Mouse (Mus musculus): ENCODE results near the gene Tmem106c.
A peak's percentile ranks its signal among the peaks of the same experiment; 100 is the strongest.

Gene Tmem106c

DNA sequence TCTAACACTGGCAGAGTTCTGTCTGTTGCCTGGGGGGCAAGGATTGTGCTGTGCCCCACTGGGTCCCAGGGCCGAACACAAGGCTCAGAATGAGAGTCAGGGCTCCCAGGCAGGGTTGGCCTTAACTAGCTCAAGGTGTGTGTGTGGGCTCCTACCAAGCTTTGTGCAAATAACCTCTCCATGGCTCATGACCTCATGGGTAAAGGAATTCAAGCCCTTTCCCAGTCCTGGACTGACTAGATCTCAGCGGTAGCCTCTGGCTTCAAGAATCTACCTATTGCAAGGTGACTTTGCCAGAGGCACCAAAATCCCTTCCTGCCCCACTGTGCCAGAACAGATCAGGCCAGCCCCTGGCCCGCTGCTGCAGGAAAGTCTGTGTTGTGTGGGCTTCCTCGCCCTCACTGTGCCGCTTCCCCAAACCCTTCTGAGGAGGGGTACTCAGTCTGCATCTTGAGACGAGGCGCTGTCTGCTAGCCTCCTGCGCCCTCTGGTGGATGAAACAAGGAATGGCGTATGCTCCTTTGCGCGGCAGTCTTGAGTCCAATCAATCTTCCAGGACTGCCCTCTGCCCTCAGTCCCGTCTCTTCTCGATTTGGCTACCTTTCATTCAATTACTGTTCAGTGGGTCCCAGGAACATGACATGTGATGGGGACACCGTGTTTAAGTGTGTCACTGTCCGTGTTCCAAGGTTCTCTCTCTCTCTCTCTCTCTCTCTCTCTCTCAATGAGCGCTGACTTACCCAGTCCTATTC is 11.7 kb upstream of the Tmem106c start:
- peak; percentile 33 for DNase-seq (ENCODE audit: low read depth, low spot score)

DNA sequence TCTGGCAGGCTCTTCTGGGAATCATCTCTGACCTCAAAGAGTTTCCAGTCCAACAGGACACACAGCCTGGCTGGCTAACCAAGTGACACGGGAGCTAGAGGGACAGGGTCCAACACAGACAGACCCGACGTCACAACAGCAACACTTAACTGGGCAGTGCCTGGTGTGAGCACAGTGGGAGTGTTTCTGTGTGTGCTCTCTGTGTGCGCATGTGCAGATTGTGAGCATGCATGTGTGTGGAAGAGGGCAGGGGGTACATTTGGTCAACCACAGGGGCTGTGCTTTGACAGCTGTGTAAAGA is 11.2 kb upstream of the Tmem106c start:
- no peak for DNase-seq (ENCODE audit: low read depth, low spot score)

DNA sequence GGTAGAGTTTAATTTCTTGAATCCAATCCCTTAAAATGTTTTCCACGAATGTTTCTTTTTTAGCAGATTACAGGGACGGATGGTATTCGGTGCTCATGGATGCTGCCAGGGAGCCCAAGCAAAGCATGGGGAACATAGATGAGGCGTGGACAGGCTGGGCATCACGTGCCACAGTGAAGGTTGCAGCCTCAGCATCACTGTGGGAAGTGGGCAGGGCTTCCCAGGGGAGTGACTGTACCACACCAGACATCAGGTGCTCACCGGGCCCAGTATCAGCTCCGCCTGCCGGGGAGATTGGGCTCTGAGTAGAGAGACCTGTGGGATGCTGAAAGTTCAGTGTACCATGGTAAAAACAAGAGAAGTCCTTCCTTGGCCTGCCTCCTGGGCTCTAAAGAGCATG is 9.3 kb upstream of the Tmem106c start:
- no peak for DNase-seq (ENCODE audit: low read depth, low spot score)

DNA sequence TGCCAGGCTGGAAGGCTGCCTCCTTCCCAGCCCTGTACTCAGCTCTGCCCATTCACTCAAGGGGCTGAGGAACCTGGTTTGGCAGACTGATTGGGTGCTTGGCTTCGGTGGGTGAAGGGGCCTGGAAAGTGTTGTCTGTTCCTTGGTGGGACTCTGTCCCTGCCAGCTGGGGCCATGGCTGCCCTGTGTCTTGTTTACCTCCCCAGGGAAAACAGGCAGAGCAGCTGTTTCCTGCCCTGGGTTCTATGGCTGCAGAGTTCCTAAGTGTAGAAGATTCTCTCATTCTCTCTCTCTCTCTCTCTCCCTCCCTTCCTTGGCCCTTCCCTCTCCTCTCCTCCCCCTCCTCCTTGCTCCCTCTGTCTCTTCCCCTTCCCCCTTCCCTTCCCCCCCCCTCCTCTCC is 8.7 kb upstream of the Tmem106c start:
- DNase-seq (ENCODE audit: low read depth, low spot score) = no peak

DNA sequence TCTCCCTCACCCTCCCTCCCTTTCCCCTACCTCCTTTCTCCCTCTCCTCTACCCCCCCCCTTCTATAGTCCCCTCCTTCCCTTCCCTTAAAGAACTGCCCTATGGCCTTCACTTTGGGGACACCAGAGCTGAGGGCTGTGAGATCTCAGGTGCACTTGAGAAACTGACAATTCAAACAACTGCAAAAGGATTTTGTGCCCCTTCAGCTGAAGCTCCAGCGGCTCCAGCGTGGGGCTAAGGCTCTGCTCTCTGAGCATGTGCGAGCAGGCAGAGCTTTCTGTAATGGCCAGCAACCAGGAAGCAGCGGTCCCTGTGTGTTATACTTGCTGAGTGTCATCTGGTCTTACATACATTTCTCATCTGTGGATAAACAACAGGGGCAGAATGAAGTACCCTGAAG is 8.3 kb upstream of the Tmem106c start:
- no peak for DNase-seq (ENCODE audit: low read depth, low spot score)

DNA sequence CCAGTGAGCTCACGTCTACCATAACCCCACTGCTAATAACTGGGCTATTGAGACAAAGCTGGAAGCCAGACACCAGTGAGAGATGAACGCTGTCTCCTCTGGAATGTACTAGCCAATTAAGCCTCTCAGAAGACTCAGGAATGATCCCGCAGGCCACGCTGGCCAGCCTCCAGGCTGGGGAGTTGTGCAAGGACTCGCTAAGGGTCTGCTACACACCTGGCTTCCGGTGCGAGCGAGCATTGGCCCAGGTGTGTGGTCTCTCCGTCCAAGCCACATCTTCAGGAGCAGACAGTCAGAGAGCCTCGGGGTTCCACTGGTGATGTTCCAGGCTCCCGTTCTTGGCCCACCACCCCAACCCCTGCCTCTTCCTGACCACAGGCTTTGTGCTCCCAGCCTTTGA is 7.6 kb upstream of the Tmem106c start:
- DNase-seq (ENCODE audit: low read depth, low spot score) = no peak

DNA sequence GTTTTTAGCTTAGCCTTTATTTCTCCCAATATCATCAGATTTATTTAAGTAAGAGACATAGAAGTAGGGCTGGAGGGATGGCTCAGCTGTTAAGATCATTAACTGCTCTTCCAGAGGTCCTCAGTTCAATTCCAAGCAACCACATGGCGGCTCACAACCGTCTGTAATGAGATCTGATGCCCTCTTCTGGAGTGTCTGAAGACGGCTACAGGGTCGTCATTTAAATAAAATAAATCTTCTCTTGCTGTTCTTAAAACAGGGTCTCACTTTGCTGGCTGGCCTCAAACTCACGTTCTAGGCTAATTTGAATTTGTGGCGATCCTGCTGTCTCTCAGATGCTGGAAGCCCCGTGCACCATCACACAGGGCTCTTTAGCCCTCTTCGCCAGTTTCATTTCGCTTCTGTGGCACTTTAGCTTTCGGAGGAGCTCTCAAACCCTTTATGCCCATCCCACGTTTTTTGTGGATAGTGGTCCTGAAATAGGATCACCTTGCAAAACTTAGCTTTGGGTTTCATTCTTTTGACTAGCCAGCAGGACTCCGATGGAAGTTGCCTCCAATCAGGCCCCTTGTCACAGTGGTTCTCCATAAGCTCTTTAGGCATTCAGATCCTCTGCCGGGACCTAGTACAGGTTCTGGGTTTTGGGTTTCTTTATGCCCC is 541 bp upstream of the Tmem106c start:
- DNase-seq (ENCODE audit: low read depth, low spot score) = no peak

DNA sequence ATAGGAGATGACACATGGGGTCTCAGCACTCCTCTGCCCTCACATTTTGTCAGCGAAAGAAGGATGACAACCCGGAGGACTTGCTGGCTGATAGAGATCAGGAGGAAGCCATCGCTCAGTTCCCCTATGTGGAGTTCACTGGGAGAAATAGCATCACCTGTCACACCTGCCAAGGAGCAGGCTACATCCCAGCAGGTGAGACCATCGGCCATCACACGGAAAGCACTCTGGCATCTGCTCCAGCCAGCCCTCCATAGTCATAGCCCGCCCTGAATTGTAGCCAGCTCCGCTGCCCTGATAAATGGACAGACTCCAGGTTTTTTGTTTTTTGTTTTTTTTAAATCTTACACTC is 812 bp downstream of the Tmem106c start:
- DNase-seq (ENCODE audit: low read depth, low spot score) = no peak

DNA sequence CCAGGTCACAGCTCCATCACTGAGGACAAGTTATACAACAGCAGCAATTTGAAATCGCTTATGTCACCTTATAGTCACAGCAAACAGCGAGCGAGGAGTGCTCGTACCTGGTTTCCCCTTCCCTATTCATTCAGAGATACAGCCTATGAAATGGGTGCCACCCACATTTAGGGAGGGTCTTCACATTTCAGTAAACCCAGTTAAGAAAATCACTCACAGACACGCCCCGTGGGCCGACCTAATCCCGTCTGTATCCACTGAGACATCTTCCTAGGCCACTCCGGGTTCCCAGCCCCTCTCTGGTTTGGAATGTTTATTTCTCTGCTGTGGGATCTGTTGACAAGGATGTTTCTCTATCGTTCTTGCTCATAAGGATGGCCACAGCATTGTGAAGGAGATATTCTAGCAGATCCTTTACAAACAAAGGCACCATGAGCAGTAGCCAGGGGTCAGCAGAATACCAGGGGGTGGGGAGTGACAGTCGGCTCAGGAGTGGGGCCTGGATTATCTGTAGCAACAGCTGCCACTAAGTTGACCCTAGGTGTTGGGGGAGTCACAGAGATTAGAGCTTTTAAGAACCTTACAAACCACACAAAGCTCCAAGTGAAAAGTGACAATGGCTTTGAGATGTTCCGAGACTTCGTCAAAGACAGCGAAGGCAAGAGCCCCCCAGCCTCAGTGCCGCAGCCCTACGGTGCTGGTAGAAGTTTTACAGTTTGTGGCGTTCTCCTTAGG is 1.5 kb downstream of the Tmem106c start:
- no peak for DNase-seq (ENCODE audit: low read depth, low spot score)

DNA sequence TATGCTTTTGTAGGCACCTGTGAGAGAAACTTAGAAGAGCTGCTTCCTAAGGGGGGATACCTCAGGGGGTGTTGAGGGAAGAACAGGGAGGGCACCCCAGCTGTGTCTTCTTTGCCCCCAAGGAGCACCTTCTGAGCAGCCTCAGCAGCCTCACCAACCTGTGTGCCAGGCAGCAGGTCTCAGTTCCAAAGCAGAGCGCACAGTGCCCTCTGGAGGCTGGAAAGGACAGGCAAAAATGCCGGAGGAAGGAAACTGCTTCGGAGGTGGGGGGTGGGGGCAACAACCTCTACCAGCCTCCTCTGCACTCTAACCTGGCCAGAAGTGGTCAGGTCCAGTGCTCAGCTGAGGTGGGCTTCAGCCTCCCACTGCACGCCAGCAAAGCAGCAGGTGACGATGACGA is 6.3 kb downstream of the Tmem106c start:
- no peak for DNase-seq (ENCODE audit: low read depth, low spot score)

DNA sequence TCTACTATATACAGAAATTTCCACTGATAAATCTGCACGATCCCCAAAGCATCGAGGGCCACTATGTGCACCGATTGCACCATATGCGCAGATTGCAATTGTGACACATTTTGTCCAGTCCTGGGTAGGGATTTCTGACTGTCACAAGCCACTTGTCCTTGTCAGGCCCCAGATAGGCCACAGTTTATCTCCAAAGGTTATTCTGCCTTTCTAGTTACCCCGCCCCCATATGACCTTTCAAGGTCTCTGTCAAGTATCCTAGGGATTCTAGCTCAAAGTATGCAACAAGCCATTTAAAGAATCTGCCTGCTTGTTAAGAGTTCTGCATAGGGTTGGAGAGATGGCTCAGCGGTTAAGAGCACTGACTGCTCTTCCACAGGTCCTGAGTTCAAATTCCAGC is 8.6 kb downstream of the Tmem106c start:
- DNase-seq (ENCODE audit: low read depth, low spot score) = no peak

DNA sequence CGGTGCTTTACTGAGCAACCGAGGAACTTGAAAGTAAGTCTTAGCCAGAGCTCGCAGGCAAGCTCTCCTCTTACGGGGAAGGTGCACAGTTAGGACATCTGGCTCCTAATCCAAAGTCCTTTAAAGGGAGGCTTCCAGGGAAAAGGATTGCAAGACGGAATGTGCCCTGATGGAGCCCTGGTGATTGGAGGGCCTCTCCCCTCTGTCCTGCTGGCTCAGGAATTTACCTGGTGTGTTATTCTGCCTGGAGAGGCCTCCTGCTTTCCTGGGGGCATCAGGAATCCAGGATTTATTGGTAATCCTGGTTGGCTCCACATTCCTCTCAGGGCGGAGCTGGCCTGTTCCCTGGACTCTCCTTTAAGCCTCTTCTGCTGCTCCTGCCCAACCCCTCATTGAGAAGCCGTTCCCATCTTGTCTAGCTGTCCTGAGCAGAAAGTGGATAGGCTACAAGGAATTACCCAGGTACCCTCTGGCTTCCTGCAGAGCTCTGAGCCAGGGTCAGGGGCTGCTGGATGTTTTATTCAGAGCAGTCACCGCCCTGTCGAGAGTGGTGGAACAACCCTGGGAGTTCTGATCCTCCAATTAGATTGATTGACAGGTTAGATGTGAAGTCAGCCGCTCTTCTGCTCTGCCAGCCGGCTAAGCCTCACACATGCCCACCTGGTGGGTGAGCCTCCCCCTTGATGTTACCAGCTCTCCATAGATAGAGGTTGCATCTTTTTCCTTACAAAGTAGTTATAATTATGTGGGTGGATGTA is 9.4 kb downstream of the Tmem106c start:
- DNase-seq (ENCODE audit: low read depth, low spot score) = no peak

DNA sequence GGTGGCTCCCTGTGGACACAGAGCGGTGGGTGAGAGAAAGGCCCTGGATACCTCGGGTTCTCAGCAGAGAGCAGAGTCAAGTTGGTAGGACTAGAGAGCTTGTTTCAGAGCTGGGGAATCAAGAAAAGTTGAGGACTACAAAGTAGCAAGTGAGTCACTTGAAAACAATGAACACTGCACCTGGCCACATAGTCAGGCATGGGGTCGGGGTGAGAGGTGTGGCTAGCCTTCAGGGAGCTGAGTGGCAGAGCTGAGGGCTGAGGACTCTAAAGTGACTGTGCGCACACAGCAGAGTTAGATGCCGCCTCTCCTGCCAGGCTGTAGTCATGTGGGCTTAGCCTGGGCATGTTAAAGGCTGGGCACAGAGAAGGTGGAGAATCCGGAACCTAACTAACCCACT is 17.6 kb downstream of the Tmem106c start:
- DNase-seq (ENCODE audit: low read depth, low spot score) = no peak

DNA sequence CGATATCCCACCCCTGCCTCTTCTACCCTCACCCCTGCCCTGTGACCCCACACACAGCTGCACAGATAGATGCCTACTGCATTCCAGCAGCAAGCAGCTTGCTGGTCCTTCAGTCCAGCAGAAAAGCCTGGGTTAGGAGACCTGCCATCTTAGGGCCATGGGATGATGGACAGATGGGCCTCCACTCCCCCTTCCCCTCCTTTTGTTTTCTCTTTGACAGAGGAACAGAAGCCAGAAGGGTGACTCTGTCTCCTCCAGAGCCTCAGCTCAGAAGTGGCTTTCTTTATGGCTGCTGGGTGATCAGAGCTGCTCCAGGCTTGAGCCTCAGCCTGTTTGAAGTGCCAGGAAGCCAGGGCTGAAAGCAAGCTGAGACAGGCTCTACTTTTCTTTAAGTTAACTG is 25.5 kb downstream of the Tmem106c start:
- no peak for DNase-seq (ENCODE audit: low read depth, low spot score)

DNA sequence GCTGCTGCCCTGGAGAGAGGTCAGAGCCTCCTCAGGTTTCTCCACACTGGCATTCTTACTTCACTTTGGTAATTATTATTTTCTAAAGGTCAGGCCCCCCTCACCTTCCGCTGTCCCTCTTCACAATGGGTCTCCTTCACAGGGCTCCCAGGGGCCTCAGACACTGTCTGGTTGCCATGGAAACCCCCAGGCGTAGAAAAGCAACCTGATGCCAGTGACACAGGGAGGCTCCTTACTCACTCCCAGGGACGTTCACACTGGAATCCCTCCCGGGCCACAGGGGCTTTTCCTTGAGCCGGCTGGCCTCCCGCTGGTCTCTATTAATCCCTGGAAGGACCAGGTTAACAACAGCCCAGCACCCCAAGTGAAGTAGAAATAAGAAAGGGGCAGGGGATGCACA is 26.1 kb downstream of the Tmem106c start:
- DNase-seq (ENCODE audit: low read depth, low spot score) = no peak

DNA sequence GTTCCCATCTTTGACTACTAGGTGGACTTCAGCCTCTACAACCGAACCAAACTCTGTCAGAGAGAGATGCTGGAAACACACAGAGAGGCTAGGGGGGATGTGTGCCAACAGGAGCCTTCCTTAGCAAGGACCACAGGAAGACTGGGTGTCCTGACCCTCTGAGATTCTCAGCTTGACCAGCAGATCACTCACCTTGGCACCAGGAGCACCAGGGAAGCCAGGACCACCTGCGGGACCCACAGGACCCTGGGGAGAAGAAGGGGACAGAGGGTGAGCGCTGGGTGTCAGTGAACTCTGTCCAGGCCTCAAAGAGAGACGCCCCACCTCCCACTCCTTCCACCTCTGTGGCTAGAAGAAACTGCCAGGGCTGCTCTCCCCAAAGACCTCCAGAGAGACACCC is 26.7 kb downstream of the Tmem106c start:
- no peak for DNase-seq (ENCODE audit: low read depth, low spot score)

DNA sequence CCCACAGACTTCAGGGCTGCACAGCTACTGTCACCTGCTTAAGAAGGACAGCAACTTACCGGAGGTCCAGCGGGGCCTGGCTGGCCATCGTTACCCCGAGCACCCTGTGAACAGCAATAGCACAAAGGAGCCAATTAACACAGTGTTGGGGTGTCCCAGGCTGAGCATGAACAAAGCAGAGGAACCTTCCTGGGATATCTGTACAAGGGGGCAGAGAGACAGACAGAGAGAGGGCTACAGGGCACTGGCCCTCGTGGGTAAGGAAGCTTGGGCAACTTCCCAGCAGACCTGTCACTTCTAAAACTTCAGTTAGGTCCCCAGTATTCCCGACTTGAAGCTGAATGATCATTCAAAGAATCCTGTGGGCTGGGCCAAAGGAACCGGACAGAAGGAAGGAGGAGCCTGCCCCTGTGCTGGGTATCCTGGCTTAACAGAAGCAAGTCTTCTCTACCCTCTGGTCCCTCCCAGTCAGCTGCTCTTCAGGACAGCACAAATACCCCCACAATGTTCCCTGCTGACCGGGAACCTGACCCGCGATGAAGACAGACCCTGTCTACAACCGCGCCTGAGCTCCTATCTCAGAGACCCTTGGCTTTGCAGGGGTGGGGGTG is 27.4 kb downstream of the Tmem106c start:
- no peak for DNase-seq (ENCODE audit: low read depth, low spot score)

DNA sequence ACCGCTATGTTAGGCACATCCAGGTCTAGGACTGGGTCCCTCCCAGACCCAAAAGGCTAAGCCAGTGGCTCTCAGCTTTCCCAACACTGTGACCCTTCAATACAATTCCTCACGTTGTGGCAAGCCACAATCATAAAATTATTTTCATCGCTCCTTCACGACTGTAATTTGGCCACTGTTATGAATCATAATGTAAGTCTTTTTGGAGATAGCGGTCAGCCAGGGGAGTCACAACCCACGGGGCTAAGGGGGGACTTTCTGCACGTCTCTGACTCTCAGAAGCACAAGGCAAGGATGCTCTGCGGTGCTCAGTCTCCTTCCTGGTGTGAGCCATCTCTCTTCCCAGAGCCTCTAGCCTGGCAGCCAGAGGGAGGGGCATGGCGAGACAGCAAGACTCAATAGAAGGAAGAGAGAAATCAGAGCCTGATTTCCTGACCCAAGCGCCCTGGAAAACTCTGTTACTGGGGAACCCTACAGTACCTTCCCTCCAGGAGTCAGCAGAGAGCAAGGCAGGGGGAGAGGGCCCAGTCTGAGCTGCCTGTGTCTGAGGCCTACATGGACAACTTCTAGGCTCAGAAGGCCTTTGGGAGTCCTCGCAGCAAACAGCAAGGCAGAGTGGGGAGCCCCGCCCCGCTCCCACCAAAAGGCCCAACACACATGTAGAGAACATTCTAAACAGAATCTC is 28.2 kb downstream of the Tmem106c start:
- DNase-seq (ENCODE audit: low read depth, low spot score) = no peak

DNA sequence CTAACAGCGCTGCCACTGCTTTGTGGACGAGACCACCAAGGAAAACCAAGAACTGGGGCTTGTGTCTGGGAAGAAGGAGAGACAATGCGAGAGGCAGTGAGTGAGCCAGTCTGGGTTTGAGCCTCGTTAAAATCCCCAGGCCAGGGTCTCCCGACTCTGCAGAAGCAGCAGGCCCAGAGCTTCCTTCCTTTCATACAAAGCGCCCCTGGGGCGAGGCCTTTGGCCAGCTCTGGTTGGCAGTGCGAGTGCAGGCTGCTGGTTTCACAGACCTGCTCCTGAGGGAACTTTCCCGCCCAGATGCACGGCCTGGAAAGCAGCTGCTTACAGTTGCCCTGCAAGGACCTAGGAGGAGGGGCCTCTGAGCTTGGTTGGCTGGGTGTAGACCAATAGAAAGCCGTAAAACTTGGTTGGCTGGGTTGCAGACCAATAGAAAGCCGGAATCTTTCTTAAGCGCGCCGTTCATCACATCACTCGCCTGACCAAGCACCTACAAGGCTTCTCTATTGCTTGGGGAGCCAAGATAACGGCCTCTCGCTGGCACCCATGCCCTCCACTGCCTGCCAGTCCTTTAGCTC is 28.8 kb downstream of the Tmem106c start:
- peak; percentile 68 for DNase-seq (ENCODE audit: low read depth, low spot score)

DNA sequence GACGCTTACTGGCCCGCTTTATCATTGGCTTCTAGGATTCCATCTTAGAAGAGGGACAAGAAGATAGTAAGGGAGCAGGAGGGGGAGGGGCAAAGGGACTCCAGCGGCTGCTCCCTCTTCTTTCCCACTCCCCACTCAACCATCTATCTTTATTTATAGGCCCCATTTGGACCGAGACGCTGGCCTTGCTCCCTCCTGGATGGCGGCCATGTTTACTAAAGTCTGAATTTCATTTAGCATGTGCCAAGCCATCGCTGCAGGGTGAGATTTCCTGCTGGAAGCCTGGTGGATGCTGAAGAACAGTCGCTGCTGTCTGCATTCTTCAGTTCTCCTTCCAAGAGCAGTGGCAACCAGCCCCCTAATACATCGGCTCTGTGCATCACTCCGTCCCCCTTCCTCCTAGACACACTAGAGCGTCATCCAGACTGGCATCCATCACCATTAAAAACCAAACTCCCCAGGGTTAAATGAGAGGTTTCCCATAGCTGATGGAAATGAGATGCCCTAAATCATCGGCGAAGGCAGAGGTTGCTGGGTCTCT is 32.8 kb downstream of the Tmem106c start:
- DNase-seq (ENCODE audit: low read depth, low spot score) = no peak

DNA sequence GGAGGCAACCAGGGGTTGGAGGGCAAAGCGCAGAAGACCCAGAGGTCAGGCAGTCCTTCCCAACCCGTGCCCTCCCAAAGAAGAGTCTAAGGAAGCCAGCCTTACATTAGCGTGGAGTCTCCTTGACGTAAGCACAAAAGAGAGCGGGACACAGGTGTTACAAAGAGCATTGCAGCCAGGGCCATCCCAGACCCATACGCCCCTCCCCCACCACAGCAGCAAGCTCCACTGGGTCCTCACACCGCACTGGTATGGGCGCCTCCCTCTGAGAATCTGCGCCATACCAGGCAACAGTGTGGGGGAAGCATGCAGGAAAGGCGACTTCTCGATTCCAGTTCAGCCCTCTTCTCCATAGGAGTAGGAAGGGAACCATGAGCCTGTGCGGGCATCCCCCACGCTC is 35.5 kb downstream of the Tmem106c start:
- no peak for DNase-seq (ENCODE audit: low read depth, low spot score)
